Mouse (Mus musculus) adrenal gland, postnatal 36 days (tissue): Measurements from ENCODE around the gene Asb5. TPM values are rescaled to one million over a fixed set of nuclear protein-coding genes. Genes with fewer than 3 reads are reported as not detected.

Experiments used
- total RNA-seq, 2 experiments: library from RNA; stranded (reverse); gene quantifications; 2 replicates each; pipeline ENCODE4 v1.2.3; 2021

The Asb5 gene
- total RNA-seq, 2 experiments from 2014 or later, result 0.69 TPM; not detected in 1

Other genes starting within 250 kb of the Asb5 start
- 10 to 100 TPM; 42.4 to 63.3 TPM for gene Spcs3, start 418 bp downstream of the Asb5 start, total RNA-seq
- under 1 TPM in 1 of 2 experiments, not detected in 1; 0.26 TPM for gene Spata4, start 71.2 kb downstream of the Asb5 start, total RNA-seq